Mouse (Mus musculus): ENCODE measurements around the gene Nav2.

- TF ChIP-seq POLR2A (IDR thresholded peaks at IDR 0.05; ENCODE audit: control insufficient read depth, extremely low read depth, insufficient read depth, low read length, poor library complexity) (no peak), CTCF (IDR thresholded peaks at IDR 0.05; ENCODE audit: borderline replicate concordance, control insufficient read depth, extremely low read depth, insufficient read depth, low read length, poor library complexity) (no peak)
Measured at GRCm38 (mm10) chr7:48991911-48992552, 83.5 kb downstream of the Nav2 start.
